Mouse (Mus musculus) C2C12 (cell line): ENCODE data around the gene Actr3b.

Source experiments
- CTCF ChIP-seq: IDR thresholded peaks from one replicate; pipeline ENCODE4 v1.5.1; 2011; ENCODE audit not compliant: control insufficient read depth, insufficient read depth, insufficient read length
- USF1 ChIP-seq: IDR thresholded peaks from one replicate; pipeline ENCODE4 v1.6.1; 2011; ENCODE audit warnings: low read depth, mild to moderate bottlenecking, control low read depth, moderate library complexity

DNA sequence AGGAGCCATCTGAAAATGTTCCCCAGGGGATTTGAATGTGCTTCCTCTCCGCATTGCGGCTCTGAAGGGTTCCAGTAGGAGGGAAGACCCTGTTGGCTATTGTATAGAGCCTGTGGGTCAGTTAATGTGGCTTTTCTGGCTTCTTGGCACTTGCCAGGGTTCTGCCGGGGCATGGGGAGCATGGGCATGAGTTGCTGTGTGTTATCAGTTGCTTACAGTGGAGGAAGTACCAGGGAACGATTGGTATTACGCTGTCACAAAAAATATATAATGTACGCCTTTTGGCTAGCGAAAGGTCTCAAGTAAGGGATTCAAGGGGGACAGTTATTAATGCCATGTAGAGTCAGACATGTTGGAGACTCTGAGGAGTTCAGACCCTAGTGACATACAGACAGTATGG, 87.4 kb downstream of the Actr3b start:
- no peak for TF ChIP-seq USF1
- no peak for TF ChIP-seq CTCF
